ENCODE assay signal across 13 mouse cellular contexts in genomic region chr1:42472495-42473230, GRCm38 (mm10).
A peak's percentile ranks its signal among the peaks of the same experiment; 100 is the strongest.
DNase-seq lines count a peak whose midpoint lies in the region; ATAC-seq and TF ChIP-seq lines count a peak whose summit lies in the region.
"Had no signal": no experiment of that assay in that cellular context is flagged by ENCODE, and none has a peak within 500 bp of the region (broad histone marks: within the 10 kb centered on the region; RNA-seq: fewer than 3 reads in every experiment).

No protein-coding gene starts in this region.

- 24% methylated on average over 13 of the region's 13 CpGs for WGBS in hindbrain, embryonic 14.5 days
- 46% methylated on average over 13 of the region's 13 CpGs for WGBS in midbrain, embryonic 14.5 days

- DNase-seq in adrenal gland, adult (ENCODE audit: inconsistent age in 2 of 2, low spot score in 1 of 2), result peak; percentile 6 to 27
- DNase-seq in adrenal gland, postnatal 25 days, result no peak
- DNase-seq in brain, embryonic 14.5 days (ENCODE audit: low read depth), result peak; percentile 86
- peak; percentile 64 for DNase-seq in hindbrain, embryonic 14.5 days (ENCODE audit: low spot score)
- peak; percentile 68 for DNase-seq in midbrain, embryonic 14.5 days
- no peak for DNase-seq in layer of hippocampus, postnatal 14 days (ENCODE audit: low spot score in 2 of 2)
- no peak for DNase-seq in cerebellum, adult 18-20 months
- no peak for DNase-seq in MN1 (ENCODE audit: low spot score)
- DNase-seq: cerebellum, adult 9-11 months; gastrocnemius, postnatal 25 days; kidney, postnatal 25 days; lung, adult 18-20 months had no signal

- H3K27ac ChIP-seq in hindbrain, embryonic 14.5 days, result peak overlapping the region; percentile 65
- peak overlapping the region; percentile 56; the same call in 1 of the 2 replicates for H3K27ac ChIP-seq in midbrain, embryonic 14.5 days (replicated peaks; ENCODE audit: low read depth, low read length)
- H3K27ac ChIP-seq: heart, embryonic 15.5 days had no signal

- H3K36me3 ChIP-seq in hindbrain, embryonic 14.5 days (replicated peaks; ENCODE audit: control insufficient read depth, insufficient read depth), result no peaks in the 10 kb centered on the region
- no peaks in the 10 kb centered on the region for H3K36me3 ChIP-seq in midbrain, embryonic 14.5 days (ENCODE audit: control insufficient read depth, insufficient read depth, low read length)
- H3K36me3 ChIP-seq: heart, embryonic 15.5 days had no signal

- H3K4me3 ChIP-seq in hindbrain, embryonic 14.5 days (replicated peaks; ENCODE audit: low read length), result no peak overlapping the region
- H3K4me3 ChIP-seq in midbrain, embryonic 14.5 days (replicated peaks; ENCODE audit: low read depth, low read length), result no peak overlapping the region
- H3K4me3 ChIP-seq: heart, embryonic 15.5 days had no signal

- no peaks in the 10 kb centered on the region for H3K9me3 ChIP-seq in hindbrain, embryonic 14.5 days (ENCODE audit: control insufficient read depth, low read length)
- H3K9me3 ChIP-seq in midbrain, embryonic 14.5 days (ENCODE audit: control insufficient read depth, low read length), result no peaks in the 10 kb centered on the region
- H3K9me3 ChIP-seq: heart, embryonic 15.5 days had no signal

- 0 out of 2 replicates have a peak overlapping the region, but pooled peaks have one; percentile 29 for H3K9ac ChIP-seq in hindbrain, embryonic 14.5 days
- H3K9ac ChIP-seq in midbrain, embryonic 14.5 days (replicated peaks; ENCODE audit: low read length), result peak overlapping the region; percentile 14; the same call in 1 of the 2 replicates
- H3K9ac ChIP-seq: heart, embryonic 15.5 days had no signal

- H3K27me3 ChIP-seq in hindbrain, embryonic 14.5 days (ENCODE audit: control insufficient read depth, insufficient read depth, low read length), result no peaks in the 10 kb centered on the region
- H3K27me3 ChIP-seq in midbrain, embryonic 14.5 days (ENCODE audit: control insufficient read depth, insufficient read depth, low read length), result no peaks in the 10 kb centered on the region
- H3K27me3 ChIP-seq: heart, embryonic 15.5 days had no signal

- H3K4me1 ChIP-seq in hindbrain, embryonic 14.5 days (replicated peaks; ENCODE audit: control insufficient read depth, insufficient read depth, low read length), result peaks cover 16% of the 10 kb centered on the region
- H3K4me1 ChIP-seq in midbrain, embryonic 14.5 days (ENCODE audit: control insufficient read depth, insufficient read depth, low read length), result peaks cover 4% of the 10 kb centered on the region; the same call in 1 of the 2 replicates
- H3K4me1 ChIP-seq: heart, embryonic 15.5 days had no signal

- ATAC-seq in hindbrain, embryonic 14.5 days (ENCODE audit: low FRiP score), result peak; percentile 79
- ATAC-seq in midbrain, embryonic 14.5 days (ENCODE audit: low FRiP score, low TSS enrichment), result no peak

- peak overlapping the region; percentile 30 for H3K4me2 ChIP-seq in hindbrain, embryonic 14.5 days (replicated peaks)
- peak overlapping the region; percentile 28 for H3K4me2 ChIP-seq in midbrain, embryonic 14.5 days (ENCODE audit: low read length)
- H3K4me2 ChIP-seq: heart, embryonic 15.5 days had no signal

- no peak for TF ChIP-seq POLR2A in brain, embryonic 14.5 days (IDR thresholded peaks at IDR 0.05; ENCODE audit: borderline replicate concordance, extremely low read depth, insufficient read depth, insufficient read length, poor library complexity, severe bottlenecking)

- no peak for TF ChIP-seq CTCF in brain, embryonic 14.5 days (IDR thresholded peaks at IDR 0.05; ENCODE audit: borderline replicate concordance, extremely low read depth, insufficient read depth, insufficient read length)

Comparison
In these comparisons a context has a peak if more than half of its experiments do, and no peak if none do; other contexts are left out.
1. DNase-seq: peak in adrenal gland, adult (2 of 2), brain, embryonic 14.5 days (single experiment), hindbrain, embryonic 14.5 days (single experiment) and midbrain, embryonic 14.5 days (single experiment); none in adrenal gland, postnatal 25 days (single experiment), layer of hippocampus, postnatal 14 days (0 of 2), cerebellum, adult 18-20 months (0 of 2) and MN1 (single experiment).